Mouse (Mus musculus): ENCODE data around the gene Slc36a2. TPM values are rescaled to one million over a fixed set of nuclear protein-coding genes. Genes with fewer than 3 reads are reported as not detected.

The Slc36a2 gene
- polyA plus RNA-seq, 1 experiment from 2014 or later = 0.28 TPM

DNA sequence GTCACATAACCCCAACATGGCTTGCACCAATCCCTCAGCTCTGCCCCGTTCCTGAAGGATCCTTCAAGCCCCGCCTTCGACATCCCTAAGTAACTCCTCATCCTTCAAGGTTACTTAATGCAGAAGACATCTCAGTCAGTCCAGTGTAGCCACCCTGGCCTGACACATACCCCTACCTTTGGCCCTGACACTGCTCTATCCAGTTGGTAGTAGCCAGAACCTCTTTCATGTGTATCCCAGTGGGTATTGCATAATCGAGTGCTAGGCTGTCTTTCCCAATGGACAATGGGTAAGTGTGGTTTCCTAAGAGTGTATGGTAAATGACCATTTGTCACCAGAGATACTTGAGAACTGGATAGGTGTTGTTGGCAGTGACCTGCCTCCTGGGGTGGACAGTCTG lies 6.0 kb downstream of the Slc36a2 start:
- WGBS = 90% methylated on average over 4 of the region's 4 CpGs
- no peak overlapping the region for H3K9ac ChIP-seq
- H3K36me3 ChIP-seq (replicated peaks) = no peaks in the 10 kb centered on the region
- ATAC-seq (replicated peaks) = no peak
- no peaks in the 10 kb centered on the region for H3K27me3 ChIP-seq (replicated peaks)
- H3K4me2 ChIP-seq = no peak overlapping the region
- H3K4me3 ChIP-seq = no peak overlapping the region
- H3K4me1 ChIP-seq = no peaks in the 10 kb centered on the region
- no peaks in the 10 kb centered on the region for H3K9me3 ChIP-seq
- no peak overlapping the region for H3K27ac ChIP-seq

DNA sequence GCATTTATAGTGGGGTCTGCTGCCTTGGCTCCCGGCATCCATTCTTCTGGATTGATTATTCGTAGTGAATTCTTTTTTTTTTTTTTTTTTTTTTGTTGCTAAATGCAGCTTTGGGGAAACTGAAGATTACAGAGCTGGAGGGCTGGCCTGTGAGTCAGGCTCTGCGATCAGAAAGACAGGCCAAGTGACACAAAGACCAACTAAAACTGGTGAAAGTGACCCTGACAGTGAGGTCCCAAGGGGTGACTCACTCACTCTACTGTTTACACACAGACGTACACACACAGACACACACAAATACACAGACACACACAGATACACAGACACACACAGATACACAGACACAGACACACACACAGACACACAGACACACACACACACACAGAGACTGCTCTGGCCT lies 14.4 kb downstream of the Slc36a2 start:
- no peak overlapping the region for H3K27ac ChIP-seq
- 61% methylated on average over 4 of the region's 4 CpGs for WGBS
- no peak overlapping the region for H3K4me3 ChIP-seq
- no peaks in the 10 kb centered on the region for H3K9me3 ChIP-seq
- ATAC-seq (replicated peaks) = no peak
- H3K9ac ChIP-seq = no peak overlapping the region
- no peaks in the 10 kb centered on the region for H3K36me3 ChIP-seq (replicated peaks)
- H3K27me3 ChIP-seq (replicated peaks) = no peaks in the 10 kb centered on the region
- H3K4me1 ChIP-seq = no peaks in the 10 kb centered on the region
- no peak overlapping the region for H3K4me2 ChIP-seq

DNA sequence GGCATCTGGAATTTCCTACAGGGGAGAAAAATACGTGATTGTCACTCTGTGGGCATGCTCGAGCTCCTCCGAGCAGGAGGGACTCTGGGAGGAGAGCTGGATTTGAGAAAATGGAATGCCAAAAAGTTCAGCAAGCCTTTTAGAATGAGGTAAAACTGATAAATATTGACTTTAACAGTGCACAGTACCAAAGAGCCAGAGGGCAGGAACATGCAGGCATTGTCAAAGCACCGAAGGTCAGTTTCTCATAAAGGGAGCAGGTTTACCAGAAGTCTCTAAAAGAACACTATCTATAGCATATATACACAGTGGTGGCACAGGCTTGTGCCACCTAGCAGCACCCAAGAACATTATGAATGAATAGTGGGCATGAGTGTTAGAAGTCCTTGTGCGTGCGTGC lies 16.0 kb downstream of the Slc36a2 start:
- H3K9ac ChIP-seq = no peak overlapping the region
- ATAC-seq (replicated peaks) = no peak
- H3K4me1 ChIP-seq = no peaks in the 10 kb centered on the region
- no peaks in the 10 kb centered on the region for H3K36me3 ChIP-seq (replicated peaks)
- H3K27ac ChIP-seq = no peak overlapping the region
- H3K9me3 ChIP-seq = no peaks in the 10 kb centered on the region
- H3K4me3 ChIP-seq = no peak overlapping the region
- H3K4me2 ChIP-seq = no peak overlapping the region
- 86% methylated on average over 6 of the region's 6 CpGs for WGBS
- H3K27me3 ChIP-seq (replicated peaks) = no peaks in the 10 kb centered on the region

DNA sequence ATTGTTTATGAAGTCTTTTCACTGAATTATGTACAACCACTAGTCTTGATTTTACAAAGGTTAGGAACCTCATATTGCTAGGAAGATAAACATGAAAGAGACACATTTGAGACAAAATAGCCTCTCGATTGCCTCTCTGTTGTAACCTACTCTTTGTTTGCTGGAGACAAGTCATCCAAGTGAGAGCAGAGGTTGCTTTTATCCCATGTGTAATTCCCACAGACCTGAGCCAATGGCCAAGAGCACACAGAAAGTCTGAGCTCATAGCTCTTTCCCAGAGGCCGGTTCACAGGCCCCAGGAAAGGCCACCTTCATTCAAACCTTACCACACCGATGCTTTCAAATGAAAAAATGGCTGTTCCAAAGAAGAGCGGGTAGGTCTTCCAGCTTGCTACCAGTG lies 16.4 kb downstream of the Slc36a2 start:
- 86% methylated on average over 4 of the region's 4 CpGs for WGBS
- ATAC-seq (replicated peaks) = no peak
- H3K4me3 ChIP-seq = no peak overlapping the region

DNA sequence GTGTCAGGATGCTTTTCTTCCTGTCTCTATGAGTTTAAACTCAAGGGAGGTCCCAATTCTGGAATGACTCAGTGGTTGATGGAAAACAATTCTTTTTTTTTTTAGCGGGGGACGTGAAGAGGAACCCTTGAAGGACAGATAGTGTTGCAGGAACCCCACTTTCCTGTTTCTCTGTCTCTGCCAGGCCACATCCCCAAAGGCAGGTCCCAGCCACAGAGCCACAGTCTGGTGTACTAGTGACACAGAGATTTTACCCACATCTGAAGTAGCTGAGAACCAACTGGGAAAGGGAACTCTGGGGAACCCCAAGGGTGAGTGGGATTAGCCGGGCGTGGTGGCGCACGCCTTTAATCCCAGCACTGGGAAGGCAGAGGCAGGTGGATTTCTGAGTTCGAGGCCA lies 19.1 kb downstream of the Slc36a2 start:
- no peaks in the 10 kb centered on the region for H3K9me3 ChIP-seq
- WGBS = 88% methylated on average over 7 of the region's 7 CpGs
- no peak overlapping the region for H3K4me3 ChIP-seq
- H3K4me2 ChIP-seq = no peak overlapping the region
- no peak for ATAC-seq (replicated peaks)
- H3K36me3 ChIP-seq (replicated peaks) = no peaks in the 10 kb centered on the region
- no peak overlapping the region for H3K9ac ChIP-seq
- no peak overlapping the region for H3K27ac ChIP-seq
- no peaks in the 10 kb centered on the region for H3K4me1 ChIP-seq
- no peaks in the 10 kb centered on the region for H3K27me3 ChIP-seq (replicated peaks)

More for the DNA sequence above, 16.4 kb downstream of the Slc36a2 start:
- H3K4me1 ChIP-seq = no peaks in the 10 kb centered on the region
- no peak overlapping the region for H3K27ac ChIP-seq
- H3K9ac ChIP-seq = no peak overlapping the region
- no peak overlapping the region for H3K4me2 ChIP-seq
- H3K27me3 ChIP-seq (replicated peaks) = no peaks in the 10 kb centered on the region
- no peaks in the 10 kb centered on the region for H3K9me3 ChIP-seq
- H3K36me3 ChIP-seq (replicated peaks) = no peaks in the 10 kb centered on the region

DNA sequence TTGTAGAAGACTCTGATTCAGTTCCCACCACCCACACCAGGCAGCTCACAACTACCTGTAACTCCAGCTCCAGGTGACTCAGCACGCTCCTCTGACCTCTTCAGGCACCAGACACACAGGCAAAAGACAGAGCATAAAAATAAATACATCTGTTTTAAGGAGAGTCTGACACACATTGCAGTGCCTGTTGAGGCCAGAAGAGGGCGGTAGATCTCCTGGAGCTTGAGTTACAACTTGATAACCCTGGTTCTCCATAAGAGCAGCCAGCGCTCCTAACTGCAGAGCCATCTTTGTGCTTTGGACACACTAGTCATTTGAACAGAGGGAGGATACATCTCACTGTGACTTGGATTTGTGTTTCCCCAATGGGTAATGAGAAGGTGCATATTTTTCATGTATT lies 20.2 kb downstream of the Slc36a2 start:
- 48% methylated on average over 3 of the region's 3 CpGs for WGBS

DNA sequence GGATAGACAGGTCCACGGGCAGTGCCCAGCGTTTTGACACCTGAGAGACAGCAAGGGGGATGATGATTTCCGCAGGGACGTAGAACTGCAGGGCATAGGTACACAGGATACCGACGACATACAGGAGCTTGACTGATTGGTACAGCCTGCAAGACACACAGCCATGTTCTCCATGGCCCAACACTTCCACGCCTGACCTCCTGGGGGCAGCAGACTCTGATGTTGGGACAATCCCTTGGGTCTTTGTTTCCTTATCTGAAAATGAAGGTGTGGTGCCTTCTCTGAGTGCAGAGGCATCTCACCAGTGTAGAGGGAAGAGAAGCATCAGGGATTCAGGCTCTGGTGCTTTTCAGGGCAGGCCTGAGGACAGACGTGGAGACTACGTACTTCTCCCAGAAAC lies 22.2 kb downstream of the Slc36a2 start:
- no peak for ATAC-seq (replicated peaks)
- H3K27ac ChIP-seq = no peak overlapping the region
- no peaks in the 10 kb centered on the region for H3K9me3 ChIP-seq
- no peaks in the 10 kb centered on the region for H3K4me1 ChIP-seq
- 60% methylated on average over 9 of the region's 9 CpGs for WGBS
- H3K4me2 ChIP-seq = no peak overlapping the region
- H3K4me3 ChIP-seq = no peak overlapping the region
- no peaks in the 10 kb centered on the region for H3K36me3 ChIP-seq (replicated peaks)
- no peak overlapping the region for H3K9ac ChIP-seq
- H3K27me3 ChIP-seq (replicated peaks) = no peaks in the 10 kb centered on the region

More for the DNA sequence above, 20.2 kb downstream of the Slc36a2 start:
- no peak overlapping the region for H3K27ac ChIP-seq
- no peak overlapping the region for H3K9ac ChIP-seq
- H3K4me2 ChIP-seq = no peak overlapping the region
- no peaks in the 10 kb centered on the region for H3K36me3 ChIP-seq (replicated peaks)
- H3K4me1 ChIP-seq = no peaks in the 10 kb centered on the region
- no peak for ATAC-seq (replicated peaks)
- H3K27me3 ChIP-seq (replicated peaks) = no peaks in the 10 kb centered on the region
- H3K4me3 ChIP-seq = no peak overlapping the region
- no peaks in the 10 kb centered on the region for H3K9me3 ChIP-seq

DNA sequence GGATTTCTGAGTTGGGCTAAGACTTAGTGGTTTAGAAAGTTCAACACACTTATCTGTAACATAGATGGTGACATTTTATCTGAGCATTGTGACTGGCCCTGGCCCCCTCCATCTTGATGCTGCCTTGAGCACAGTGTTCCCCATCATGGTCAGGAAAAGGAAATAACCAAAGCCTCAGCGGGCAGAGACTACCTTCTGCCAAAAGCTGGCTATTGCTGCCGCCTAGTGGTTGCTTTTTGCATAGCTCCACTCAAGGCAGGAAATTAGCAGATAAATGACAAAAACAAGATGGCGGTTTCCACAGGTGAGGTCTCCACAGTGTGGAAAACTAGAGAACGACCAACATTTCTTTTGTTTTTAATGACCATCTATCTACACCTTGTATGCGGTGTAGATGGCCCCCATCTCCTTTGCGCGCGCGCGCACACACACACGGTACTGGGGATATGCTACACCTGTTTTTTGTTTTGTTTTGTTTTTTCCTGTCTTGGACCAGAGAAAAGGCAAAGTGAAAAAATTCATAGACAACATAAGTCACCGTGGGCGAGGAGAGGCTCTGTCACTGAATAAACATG lies 26.0 kb downstream of the Slc36a2 start:
- no peak for ATAC-seq (replicated peaks)
- Histone ChIP-seq H3K27ac (no peak overlapping the region), H3K9me3 (no peaks in the 10 kb centered on the region), H3K9ac (no peak overlapping the region), H3K4me3 (no peak overlapping the region), H3K4me2 (no peak overlapping the region), H3K36me3 (replicated peaks) (no peaks in the 10 kb centered on the region), H3K4me1 (no peaks in the 10 kb centered on the region), H3K27me3 (replicated peaks) (no peaks in the 10 kb centered on the region)
- 54% methylated on average over 13 of the region's 13 CpGs for WGBS

DNA sequence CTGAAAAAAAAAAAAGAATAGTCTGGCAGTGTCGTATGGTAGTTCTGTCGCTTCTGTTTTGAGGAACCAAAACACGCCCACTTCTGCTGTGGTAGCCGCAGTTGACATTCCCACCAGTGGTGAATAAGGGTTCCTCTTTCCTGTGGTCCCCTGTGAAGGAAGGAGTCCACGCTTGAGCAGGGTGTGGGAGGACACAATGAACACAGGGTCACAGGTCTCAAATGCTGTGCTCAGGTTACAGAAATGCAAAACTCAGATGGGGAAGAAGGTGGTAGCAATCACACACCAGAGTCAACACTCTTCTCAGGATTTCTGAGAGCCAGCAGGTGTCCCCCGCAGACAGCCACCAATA lies 29.8 kb downstream of the Slc36a2 start:
- H3K4me3 ChIP-seq = no peak overlapping the region
- 88% methylated on average over 6 of the region's 6 CpGs for WGBS
- H3K4me2 ChIP-seq = no peak overlapping the region
- H3K36me3 ChIP-seq (replicated peaks) = no peaks in the 10 kb centered on the region
- H3K9me3 ChIP-seq = no peaks in the 10 kb centered on the region
- no peak overlapping the region for H3K9ac ChIP-seq
- H3K27ac ChIP-seq = no peak overlapping the region
- H3K4me1 ChIP-seq = no peaks in the 10 kb centered on the region
- no peaks in the 10 kb centered on the region for H3K27me3 ChIP-seq (replicated peaks)
- ATAC-seq (replicated peaks) = no peak

DNA sequence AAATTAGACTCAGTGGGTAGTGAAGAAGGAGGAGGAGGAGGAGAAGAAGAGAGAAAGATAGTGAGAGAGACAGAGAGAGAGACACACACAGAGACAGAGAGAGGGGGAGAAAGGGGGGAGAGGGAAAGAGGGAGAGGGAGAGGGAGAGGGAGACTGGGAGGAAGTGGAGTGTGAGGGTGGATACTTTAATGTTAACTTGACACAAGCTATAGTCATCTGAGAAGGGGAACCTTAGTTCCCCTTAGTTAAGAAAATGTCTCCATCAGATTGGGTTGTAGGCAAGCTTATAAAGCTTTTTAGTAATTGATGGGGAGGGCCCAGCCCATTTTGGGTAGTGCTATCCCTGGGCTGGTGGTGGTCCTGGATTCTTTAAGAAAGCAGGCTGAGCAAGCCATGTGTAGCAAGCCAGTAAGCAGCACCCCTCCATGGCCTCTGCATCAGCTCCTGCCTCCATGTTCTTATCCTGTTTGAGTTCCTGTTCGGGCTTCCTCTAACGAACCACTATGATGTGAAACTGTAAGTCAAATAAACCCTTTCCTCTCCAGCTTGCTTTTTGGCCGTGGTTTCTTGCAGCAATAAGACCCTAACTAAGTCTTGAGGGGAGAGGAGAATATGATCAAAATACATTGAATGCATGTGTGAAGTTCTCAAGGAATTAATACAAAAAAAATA lies 30.3 kb downstream of the Slc36a2 start:
- Histone ChIP-seq H3K4me2 (no peak overlapping the region), H3K36me3 (replicated peaks) (no peaks in the 10 kb centered on the region), H3K27ac (no peak overlapping the region), H3K9me3 (no peaks in the 10 kb centered on the region), H3K4me1 (no peaks in the 10 kb centered on the region), H3K4me3 (no peak overlapping the region), H3K9ac (no peak overlapping the region), H3K27me3 (replicated peaks) (no peaks in the 10 kb centered on the region)
- WGBS = 72% methylated on average over 3 of the region's 3 CpGs
- no peak for ATAC-seq (replicated peaks)

DNA sequence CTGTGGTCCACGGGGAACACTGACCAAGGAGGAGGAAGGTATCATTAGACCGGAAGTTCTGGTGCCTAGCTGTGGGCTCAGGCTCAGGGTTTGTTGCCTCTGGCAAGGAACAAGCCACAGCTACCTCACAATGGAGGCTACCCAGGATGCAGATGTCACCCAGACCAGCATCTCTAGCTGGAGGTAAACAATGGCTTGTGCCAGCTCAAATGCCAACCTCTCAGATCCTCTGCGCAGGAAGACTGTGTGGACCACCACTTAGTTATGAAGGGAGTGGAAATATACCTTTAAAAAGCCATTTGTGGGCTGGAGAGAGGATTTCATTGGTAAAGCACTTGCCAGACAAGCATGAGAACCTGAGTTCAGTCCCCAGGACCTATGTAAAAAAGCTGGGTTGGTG lies 33.3 kb downstream of the Slc36a2 start, which contains the start of gene Slc36a3:
Gene Slc36a3 (minus strand): TSS at position 101 of the 400 bp plus-strand sequence.
- H3K27ac ChIP-seq = no peak within 1 kb of the TSS
- no peak within 1 kb of the TSS for H3K4me2 ChIP-seq
- no peaks in the 10 kb centered on the region for H3K27me3 ChIP-seq (replicated peaks)
- no peaks in the 10 kb centered on the region for H3K9me3 ChIP-seq
- H3K4me1 ChIP-seq = no peaks in the 10 kb centered on the region
- H3K4me3 ChIP-seq = no peak within 1 kb of the TSS
- 77% methylated on average over 3 of the region's 3 CpGs for WGBS
- no peak within 1 kb of the TSS for H3K9ac ChIP-seq
- no peaks in the 10 kb centered on the region for H3K36me3 ChIP-seq (replicated peaks)
- ATAC-seq (replicated peaks) = no peak

DNA sequence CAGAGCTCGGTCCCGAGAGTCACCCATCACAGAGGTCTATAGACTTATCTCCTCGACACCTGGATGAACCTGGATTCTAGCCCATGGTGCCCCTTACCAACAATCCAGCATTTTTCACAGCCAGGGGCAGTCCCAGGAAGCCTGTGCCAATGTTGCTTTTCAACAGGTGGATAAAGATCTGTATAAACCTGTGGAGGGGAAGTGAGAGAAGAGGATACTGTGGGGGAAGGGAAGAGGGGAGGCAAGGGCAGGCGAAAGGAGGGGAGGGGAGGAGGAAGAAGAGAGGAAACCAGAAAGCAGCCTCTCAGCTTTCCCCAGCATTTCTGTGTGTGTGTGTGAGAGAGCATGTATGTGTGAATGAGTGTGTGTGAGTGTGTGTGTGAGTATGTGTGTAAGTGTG lies 36.4 kb downstream of the Slc36a2 start:
- no peaks in the 10 kb centered on the region for H3K4me1 ChIP-seq
- WGBS = 81% methylated on average over 4 of the region's 4 CpGs
- no peak for ATAC-seq (replicated peaks)
- H3K4me2 ChIP-seq = no peak overlapping the region
- H3K36me3 ChIP-seq (replicated peaks) = no peaks in the 10 kb centered on the region
- no peak overlapping the region for H3K27ac ChIP-seq
- no peaks in the 10 kb centered on the region for H3K27me3 ChIP-seq (replicated peaks)
- no peak overlapping the region for H3K9ac ChIP-seq
- H3K9me3 ChIP-seq = no peaks in the 10 kb centered on the region
- no peak overlapping the region for H3K4me3 ChIP-seq

DNA sequence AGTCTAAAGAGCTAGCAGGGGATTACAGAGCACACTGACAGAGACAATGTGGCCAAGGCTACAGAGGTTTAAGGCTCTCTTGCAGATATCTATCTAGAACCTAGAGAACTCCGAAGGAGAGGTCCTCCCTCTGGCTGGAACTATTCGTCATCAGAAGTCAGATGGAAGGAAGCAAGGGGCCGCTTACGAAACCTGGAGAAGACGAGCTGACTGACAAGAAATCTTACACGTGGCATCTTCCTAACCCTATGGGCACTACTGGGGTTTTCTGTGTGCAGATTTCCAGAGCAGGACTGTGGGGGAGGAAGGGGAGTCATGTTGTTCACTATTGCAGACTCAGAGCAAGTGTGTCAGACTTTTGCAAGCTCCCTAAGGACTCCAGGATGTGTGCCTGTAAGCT lies 37.5 kb downstream of the Slc36a2 start:
- Histone ChIP-seq H3K9ac (no peak overlapping the region), H3K27ac (no peak overlapping the region), H3K4me2 (no peak overlapping the region), H3K36me3 (replicated peaks) (no peaks in the 10 kb centered on the region), H3K9me3 (no peaks in the 10 kb centered on the region), H3K27me3 (replicated peaks) (no peaks in the 10 kb centered on the region), H3K4me1 (no peaks in the 10 kb centered on the region), H3K4me3 (no peak overlapping the region)
- WGBS = 55% methylated on average over 6 of the region's 6 CpGs
- ATAC-seq (replicated peaks) = no peak
